Comparison of ENCODE assay signal across 11 mouse cellular contexts in genomic region chr14:124674536-124675141, GRCm38 (mm10). TPM values are rescaled to one million over a fixed set of nuclear protein-coding genes. Genes with fewer than 3 reads are reported as not detected.
A peak's percentile ranks its signal among the peaks of the same experiment; 100 is the strongest.
DNase-seq lines count a peak whose midpoint lies in the region; ATAC-seq lines count a peak whose summit lies in the region.
"Had no signal": no experiment of that assay in that cellular context is flagged by ENCODE, and none has a peak within 500 bp of the region (broad histone marks: within the 10 kb centered on the region; RNA-seq: fewer than 3 reads in every experiment).

No protein-coding gene starts in this region.

- H3K9me3 ChIP-seq in heart, embryonic 14.5 days (ENCODE audit: control insufficient read depth, low read length): no peaks in the 10 kb centered on the region
- H3K9me3 ChIP-seq in heart, embryonic 16.5 days (replicated peaks; ENCODE audit: control insufficient read depth, low read length): no peaks in the 10 kb centered on the region
- no peaks in the 10 kb centered on the region for H3K9me3 ChIP-seq in midbrain, embryonic 11.5 days (ENCODE audit: control insufficient read depth, low read length)

- no peaks in the 10 kb centered on the region for H3K27me3 ChIP-seq in heart, embryonic 14.5 days (ENCODE audit: control insufficient read depth, insufficient read depth, low read length)
- peaks cover 3% of the 10 kb centered on the region; the same call in 1 of the 2 replicates for H3K27me3 ChIP-seq in heart, embryonic 16.5 days (ENCODE audit: control insufficient read depth, insufficient read depth, low read length)
- no peaks in the 10 kb centered on the region for H3K27me3 ChIP-seq in midbrain, embryonic 11.5 days (ENCODE audit: control insufficient read depth, insufficient read depth, low read length)

- no peaks in the 10 kb centered on the region for H3K36me3 ChIP-seq in heart, embryonic 14.5 days (ENCODE audit: control insufficient read depth, insufficient read depth, low read length)
- H3K36me3 ChIP-seq in heart, embryonic 16.5 days (ENCODE audit: control insufficient read depth, insufficient read depth): no peaks in the 10 kb centered on the region
- H3K36me3 ChIP-seq in midbrain, embryonic 11.5 days (ENCODE audit: control insufficient read depth, insufficient read depth, low read length): no peaks in the 10 kb centered on the region

- 43% methylated on average over 8 of the region's 8 CpGs for WGBS in heart, embryonic 14.5 days
- WGBS in heart, embryonic 16.5 days: 39% methylated on average over 8 of the region's 8 CpGs
- 23% methylated on average over 8 of the region's 8 CpGs for WGBS in midbrain, embryonic 11.5 days

- H3K9ac ChIP-seq in heart, embryonic 14.5 days (ENCODE audit: low read length): peak overlapping the region; percentile 63; the same call in 1 of the 2 replicates
- peak overlapping the region; percentile 57 for H3K9ac ChIP-seq in heart, embryonic 16.5 days (ENCODE audit: low read length)
- peak overlapping the region; percentile 69 for H3K9ac ChIP-seq in midbrain, embryonic 11.5 days (ENCODE audit: low read length)

- H3K27ac ChIP-seq in heart, embryonic 14.5 days (replicated peaks in 1 of 2; ENCODE audit: control insufficient read depth in 1 of 2, insufficient read depth in 1 of 2, low read depth in 2 of 2, low read length in 2 of 2): no peak overlapping the region
- H3K27ac ChIP-seq in heart, embryonic 16.5 days (ENCODE audit: low read length): no peak overlapping the region
- H3K27ac ChIP-seq in midbrain, embryonic 11.5 days (ENCODE audit: low read depth, low read length): no peak overlapping the region

- peak overlapping the region; percentile 71 for H3K4me2 ChIP-seq in heart, embryonic 14.5 days (ENCODE audit: low read length)
- H3K4me2 ChIP-seq in heart, embryonic 16.5 days (ENCODE audit: low read depth, low read length): peak overlapping the region; percentile 84
- peak overlapping the region; percentile 90 for H3K4me2 ChIP-seq in midbrain, embryonic 11.5 days

- ATAC-seq in heart, embryonic 14.5 days (ENCODE audit: insufficient number of reproducible peaks, insufficient read depth, low FRiP score, low read depth): no peak
- ATAC-seq in heart, embryonic 16.5 days (replicated peaks; ENCODE audit: extremely low read depth, insufficient read depth, low FRiP score): peak; percentile 18; the same call in 1 of the 2 replicates
- ATAC-seq in midbrain, embryonic 11.5 days (ENCODE audit: low FRiP score): no peak; the same call in 1 of the 2 replicates

- peaks cover 6 to 9% of the 10 kb centered on the region in 2 experiments; a peak in 2 of 4 replicates for H3K4me1 ChIP-seq in heart, embryonic 14.5 days (ENCODE audit: control insufficient read depth in 2 of 2, insufficient read depth in 2 of 2, low read length in 2 of 2)
- peaks cover 8% of the 10 kb centered on the region for H3K4me1 ChIP-seq in heart, embryonic 16.5 days (ENCODE audit: control insufficient read depth, insufficient read depth, low read length)
- peaks cover 21% of the 10 kb centered on the region for H3K4me1 ChIP-seq in midbrain, embryonic 11.5 days (ENCODE audit: control insufficient read depth, insufficient read depth, low read length)

- peak overlapping the region; percentile 47 to 51 for H3K4me3 ChIP-seq in heart, embryonic 14.5 days (ENCODE audit: control insufficient read depth in 1 of 2, insufficient read depth in 1 of 2, low read depth in 1 of 2, low read length in 2 of 2)
- peak overlapping the region; percentile 58 for H3K4me3 ChIP-seq in heart, embryonic 16.5 days (ENCODE audit: low read length)
- H3K4me3 ChIP-seq in midbrain, embryonic 11.5 days (ENCODE audit: low read depth, low read length): peak overlapping the region; percentile 49
- H3K4me3 ChIP-seq: erythroblast, embryonic 14.5 days; megakaryocyte, embryonic 14.5 days had no signal

- DNase-seq in heart, adult 8-10 months (ENCODE audit: low spot score): no peak
- peak; percentile 56 to 63 for DNase-seq in cerebellum, adult 18-20 months
- peak; percentile 91 for DNase-seq in midbrain, embryonic 11.5 days (ENCODE audit: low spot score, missing footprints)
- DNase-seq in thymus, adult 18-20 months: no peak
- DNase-seq in lung, postnatal 10 days: no peak
- no peak for DNase-seq in ovary, postnatal 14 days (ENCODE audit: low spot score)

RNA-seq across cellular contexts. Expression of gene Fgf14, which starts 2.3 kb away (rescaled TPM):
- polyA plus RNA-seq in heart, embryonic 14.5 days (2014; fragmentation: Nextera tagmentation; extraction: Ambion mirVana): 2.3 and 2.5 TPM in 2 replicates
- total RNA-seq in heart, adult 8-10 months (2022): 1 to 10 TPM; 1.1 to 2.3 (median 1.8) TPM
- polyA plus RNA-seq in heart, embryonic 16.5 days (2015; fragmentation: Nextera tagmentation; extraction: Ambion mirVana): 4.1 and 6.8 TPM in 2 replicates
- 9.6 and 10.5 TPM in 2 replicates for polyA plus RNA-seq in midbrain, embryonic 11.5 days (2014; fragmentation: Nextera tagmentation; extraction: Ambion mirVana)
- total RNA-seq: CH12.LX had no signal
- polyA plus RNA-seq: erythroblast, embryonic 14.5 days had no signal

Comparison
In these comparisons a context has a peak if more than half of its experiments do, and no peak if none do; other contexts are left out.
1. DNase-seq: peak in cerebellum, adult 18-20 months (2 of 2) and midbrain, embryonic 11.5 days (single experiment); none in heart, adult 8-10 months (single experiment), thymus, adult 18-20 months (0 of 2), lung, postnatal 10 days (single experiment) and ovary, postnatal 14 days (single experiment).
2. Peak in every context shown above with its lines, with median percentiles within 50 percentile points of each other: H3K4me2 ChIP-seq, H3K4me3 ChIP-seq and H3K9ac ChIP-seq.